Mouse (Mus musculus): ENCODE measurements around the gene Lrrc75b. TPM values are rescaled to one million over a fixed set of nuclear protein-coding genes. Genes with fewer than 3 reads are reported as not detected.
A peak's percentile ranks its signal among the peaks of the same experiment; 100 is the strongest.
"Not testable (repeated sequence)": the region's sequence is repeated elsewhere in the genome, so short reads cannot be mapped to it uniquely, and the experiment has no call there.

Lrrc75b gene
- polyA plus RNA-seq, 1 experiment from 2014 or later: 14.6 TPM

- no peaks in the 10 kb centered on the region for H3K36me3 ChIP-seq
- no peak for ATAC-seq (ENCODE audit: low FRiP score)
- H3K27ac ChIP-seq: no peak overlapping the region
- H3K9me3 ChIP-seq (replicated peaks): no peaks in the 10 kb centered on the region
- H3K4me3 ChIP-seq: no peak overlapping the region
- 91% methylated on average over 4 of the region's 4 CpGs for WGBS
- H3K4me1 ChIP-seq: peaks cover 11% of the 10 kb centered on the region
- H3K27me3 ChIP-seq: peaks cover 17% of the 10 kb centered on the region
- H3K9ac ChIP-seq: no peak overlapping the region
- H3K4me2 ChIP-seq (replicated peaks): no peak overlapping the region
These were observed 27.7 kb upstream of the Lrrc75b start for GRCm38 (mm10) chr10:75587781-75588180.

GRCm38 (mm10) chr10:75586553-75586879 lies 26.4 kb upstream of the Lrrc75b start:
- Histone ChIP-seq H3K27me3 (peaks cover 17% of the 10 kb centered on the region), H3K27ac (no peak overlapping the region), H3K4me1 (peaks cover 11% of the 10 kb centered on the region), H3K4me3 (no peak overlapping the region), H3K36me3 (no peaks in the 10 kb centered on the region), H3K4me2 (replicated peaks) (peak overlapping the region; percentile 37; the same call in 1 of the 2 replicates), H3K9ac (no peak overlapping the region), H3K9me3 (replicated peaks) (no peaks in the 10 kb centered on the region)
- peak; percentile 47 for ATAC-seq (ENCODE audit: low FRiP score)
- WGBS: 94% methylated on average over 1 of the region's 1 CpGs

DNA sequence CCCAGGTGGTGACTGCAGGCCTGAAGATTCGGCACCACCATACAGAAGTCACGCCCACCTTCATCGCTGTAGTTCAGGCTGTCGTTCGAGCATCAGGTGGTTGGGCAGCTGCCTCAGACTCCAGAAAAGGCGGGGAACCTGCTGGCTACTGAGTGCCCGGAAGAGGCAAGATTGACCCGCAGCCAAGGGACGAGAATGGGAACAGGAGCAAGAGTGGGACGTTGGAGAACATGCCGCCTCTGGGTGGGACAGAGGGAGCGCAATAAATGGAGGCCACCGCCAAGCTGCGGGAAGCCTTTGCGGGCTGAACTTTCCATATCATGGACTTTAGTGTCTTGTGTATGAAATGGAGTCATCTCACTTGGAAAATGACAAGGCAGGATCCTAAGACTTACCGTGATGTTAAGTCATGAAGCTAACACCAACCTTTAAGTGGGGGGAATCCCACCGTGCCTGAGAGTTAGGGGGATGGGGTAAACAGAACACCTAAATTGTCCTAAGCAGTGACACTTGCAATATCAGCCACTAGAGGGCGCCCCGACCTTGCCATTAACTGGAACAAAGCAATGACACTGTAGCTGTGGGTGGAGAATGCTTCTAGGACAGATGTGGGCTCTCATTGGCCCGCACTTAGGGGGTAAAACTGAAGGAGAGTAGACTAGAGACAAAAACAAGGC lies 25.9 kb upstream of the Lrrc75b start:
- peak overlapping the region; percentile 37 for H3K4me2 ChIP-seq (replicated peaks)
- no peak overlapping the region for H3K27ac ChIP-seq
- H3K27me3 ChIP-seq: peaks cover 17% of the 10 kb centered on the region
- 20% methylated on average over 20 of the region's 20 CpGs for WGBS
- ATAC-seq (ENCODE audit: low FRiP score): peak; percentile 71
- H3K4me3 ChIP-seq: no peak overlapping the region
- H3K4me1 ChIP-seq: peaks cover 11% of the 10 kb centered on the region
- H3K36me3 ChIP-seq: no peaks in the 10 kb centered on the region
- no peak overlapping the region for H3K9ac ChIP-seq
- H3K9me3 ChIP-seq (replicated peaks): no peaks in the 10 kb centered on the region

DNA sequence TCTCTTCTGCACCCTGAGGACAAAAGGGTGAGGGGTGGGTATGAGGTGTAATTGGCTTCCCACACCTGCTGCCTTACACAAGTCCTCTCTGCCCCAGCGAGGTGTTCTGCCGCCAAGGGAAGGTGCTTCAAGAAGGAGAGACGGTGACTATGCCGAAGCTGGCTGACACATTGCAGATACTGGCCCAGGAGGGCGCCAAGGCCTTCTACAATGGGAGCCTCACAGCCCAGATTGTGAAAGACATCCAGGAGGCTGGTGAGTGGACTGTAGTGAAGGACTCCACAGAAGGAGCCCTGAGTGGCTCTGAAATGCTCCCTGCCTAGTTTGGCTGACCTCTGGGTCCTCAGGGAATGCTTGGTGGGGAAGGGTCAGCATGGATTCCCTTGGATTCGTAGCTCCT lies 19.0 kb upstream of the Lrrc75b start:
- no peak for ATAC-seq (ENCODE audit: low FRiP score)
- H3K9me3 ChIP-seq (replicated peaks): no peaks in the 10 kb centered on the region
- no peak overlapping the region for H3K4me3 ChIP-seq
- H3K4me2 ChIP-seq (replicated peaks): no peak overlapping the region
- H3K27me3 ChIP-seq: no peaks in the 10 kb centered on the region
- no peak overlapping the region for H3K27ac ChIP-seq
- 90% methylated on average over 6 of the region's 6 CpGs for WGBS
- H3K36me3 ChIP-seq: no peaks in the 10 kb centered on the region
- H3K4me1 ChIP-seq: no peaks in the 10 kb centered on the region
- no peak overlapping the region for H3K9ac ChIP-seq

GRCm38 (mm10) chr10:75573965-75574364 lies 13.8 kb upstream of the Lrrc75b start:
- Histone ChIP-seq H3K4me3 (no peak overlapping the region), H3K36me3 (no peaks in the 10 kb centered on the region), H3K9ac (no peak overlapping the region), H3K4me2 (replicated peaks) (no peak overlapping the region), H3K27ac (no peak overlapping the region), H3K4me1 (peaks cover 5% of the 10 kb centered on the region; the same call in 1 of the 2 replicates), H3K9me3 (replicated peaks) (no peaks in the 10 kb centered on the region), H3K27me3 (no peaks in the 10 kb centered on the region)
- no peak for ATAC-seq (ENCODE audit: low FRiP score)
- 87% methylated on average over 9 of the region's 9 CpGs for WGBS

GRCm38 (mm10) chr10:75573181-75573580 lies 13.1 kb upstream of the Lrrc75b start:
- no peak overlapping the region for H3K9ac ChIP-seq
- no peak overlapping the region for H3K4me3 ChIP-seq
- H3K27me3 ChIP-seq: no peaks in the 10 kb centered on the region
- H3K27ac ChIP-seq: no peak overlapping the region
- peaks cover 5% of the 10 kb centered on the region; the same call in 1 of the 2 replicates for H3K4me1 ChIP-seq
- no peak for ATAC-seq (ENCODE audit: low FRiP score)
- H3K36me3 ChIP-seq: no peaks in the 10 kb centered on the region
- no peaks in the 10 kb centered on the region for H3K9me3 ChIP-seq (replicated peaks)
- H3K4me2 ChIP-seq (replicated peaks): no peak overlapping the region
- 55% methylated on average over 10 of the region's 10 CpGs for WGBS

- no peak overlapping the region for H3K9ac ChIP-seq
- H3K27ac ChIP-seq: no peak overlapping the region
- H3K9me3 ChIP-seq (replicated peaks): no peaks in the 10 kb centered on the region
- no peaks in the 10 kb centered on the region for H3K36me3 ChIP-seq
- WGBS: 39% methylated on average over 9 of the region's 9 CpGs
- H3K27me3 ChIP-seq: no peaks in the 10 kb centered on the region
- no peak overlapping the region for H3K4me2 ChIP-seq (replicated peaks)
- ATAC-seq (ENCODE audit: low FRiP score): no peak
- H3K4me1 ChIP-seq: peaks cover 5% of the 10 kb centered on the region; the same call in 1 of the 2 replicates
- no peak overlapping the region for H3K4me3 ChIP-seq
These were observed 11.8 kb upstream of the Lrrc75b start for GRCm38 (mm10) chr10:75571937-75572336.

DNA sequence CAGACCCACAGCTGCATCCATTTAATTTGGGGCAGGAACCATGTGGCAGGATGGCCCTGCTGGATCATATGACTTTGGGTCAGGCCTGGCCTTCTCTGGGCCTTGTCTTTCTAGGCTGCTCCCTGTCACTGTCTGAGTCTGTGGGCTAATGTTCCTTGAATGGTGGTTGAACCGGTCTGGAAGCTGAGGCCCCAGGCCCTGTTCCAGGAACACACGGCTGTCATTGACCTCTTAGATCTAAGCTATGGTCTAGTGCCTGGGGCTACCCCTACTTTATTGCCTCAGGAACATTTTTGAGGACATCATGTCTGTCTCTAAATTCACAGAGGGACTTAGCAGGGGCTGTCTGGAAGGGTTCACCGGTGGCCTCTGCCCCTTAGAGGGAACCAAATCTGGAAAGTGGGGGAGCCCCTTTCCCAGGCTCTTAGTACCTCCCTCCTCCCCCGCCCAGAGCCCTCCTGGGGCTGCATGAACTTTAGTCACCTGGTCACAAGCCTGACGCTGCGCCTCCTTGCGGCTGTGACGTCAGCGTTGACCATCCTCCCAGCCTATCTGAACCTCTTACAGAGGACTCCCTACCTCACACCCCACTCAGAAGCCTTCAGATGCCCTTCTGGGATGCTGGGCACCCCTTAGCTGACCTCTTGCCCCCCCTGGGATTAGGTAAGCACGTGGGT lies 11.0 kb upstream of the Lrrc75b start:
- H3K27ac ChIP-seq: no peak overlapping the region
- no peaks in the 10 kb centered on the region for H3K9me3 ChIP-seq (replicated peaks)
- ATAC-seq (ENCODE audit: low FRiP score): no peak
- WGBS: 27% methylated on average over 10 of the region's 10 CpGs
- peaks cover 5% of the 10 kb centered on the region; the same call in 1 of the 2 replicates for H3K4me1 ChIP-seq
- no peaks in the 10 kb centered on the region for H3K36me3 ChIP-seq
- H3K27me3 ChIP-seq: no peaks in the 10 kb centered on the region
- H3K4me3 ChIP-seq: no peak overlapping the region
- no peak overlapping the region for H3K4me2 ChIP-seq (replicated peaks)
- H3K9ac ChIP-seq: no peak overlapping the region

DNA sequence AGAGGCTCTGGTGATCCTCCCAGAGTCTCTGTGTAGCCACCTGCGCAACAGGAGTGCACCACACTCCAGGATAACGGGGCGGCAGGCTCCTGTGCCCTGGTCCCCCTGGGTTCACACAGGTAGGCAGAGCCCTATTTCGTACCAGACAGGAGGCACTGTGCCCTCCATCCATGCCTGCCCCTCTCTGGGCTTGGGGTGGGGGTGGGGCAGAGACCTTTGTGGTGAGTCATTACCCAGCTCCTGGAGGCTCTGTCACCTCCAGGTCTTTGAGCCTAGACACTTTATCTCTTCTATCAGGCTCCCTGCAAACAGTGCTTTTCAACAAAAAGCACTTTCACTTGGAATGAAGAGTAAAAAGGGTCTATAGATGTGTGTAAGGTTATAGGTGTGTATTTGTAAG lies 8.7 kb upstream of the Lrrc75b start:
- Histone ChIP-seq H3K4me2 (replicated peaks) (no peak overlapping the region), H3K9ac (no peak overlapping the region), H3K4me3 (no peak overlapping the region), H3K27ac (no peak overlapping the region), H3K4me1 (peaks cover 5% of the 10 kb centered on the region; the same call in 1 of the 2 replicates), H3K36me3 (no peaks in the 10 kb centered on the region), H3K9me3 (replicated peaks) (no peaks in the 10 kb centered on the region), H3K27me3 (peaks cover 2% of the 10 kb centered on the region)
- no peak for ATAC-seq (ENCODE audit: low FRiP score)
- WGBS: 13% methylated on average over 4 of the region's 4 CpGs

DNA sequence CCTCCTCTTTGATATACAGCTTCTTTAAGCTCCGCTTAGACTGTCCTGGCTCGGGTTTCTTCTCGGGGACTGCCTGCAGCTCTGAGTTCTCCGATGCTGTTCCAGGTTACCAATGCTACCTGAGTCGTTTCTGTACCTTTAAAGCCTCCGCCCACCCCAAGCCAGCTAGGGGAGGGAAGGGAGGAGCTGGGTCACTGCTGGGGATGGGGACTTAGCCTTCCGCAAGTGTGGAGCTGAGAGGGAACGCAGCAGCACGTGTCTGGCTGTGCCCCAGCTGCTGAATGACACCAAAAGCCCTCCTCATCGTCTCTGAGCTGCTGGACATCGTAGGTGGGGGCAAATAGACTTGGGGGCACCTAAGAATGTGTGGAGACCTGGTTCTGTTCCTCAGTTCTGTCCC lies 8.3 kb upstream of the Lrrc75b start:
- Histone ChIP-seq H3K9me3 (replicated peaks) (no peaks in the 10 kb centered on the region), H3K4me3 (no peak overlapping the region), H3K4me1 (peaks cover 5% of the 10 kb centered on the region; the same call in 1 of the 2 replicates), H3K36me3 (no peaks in the 10 kb centered on the region), H3K27me3 (peaks cover 2% of the 10 kb centered on the region), H3K9ac (no peak overlapping the region), H3K4me2 (replicated peaks) (no peak overlapping the region), H3K27ac (no peak overlapping the region)
- no peak for ATAC-seq (ENCODE audit: low FRiP score)
- WGBS: 4% methylated on average over 11 of the region's 11 CpGs

DNA sequence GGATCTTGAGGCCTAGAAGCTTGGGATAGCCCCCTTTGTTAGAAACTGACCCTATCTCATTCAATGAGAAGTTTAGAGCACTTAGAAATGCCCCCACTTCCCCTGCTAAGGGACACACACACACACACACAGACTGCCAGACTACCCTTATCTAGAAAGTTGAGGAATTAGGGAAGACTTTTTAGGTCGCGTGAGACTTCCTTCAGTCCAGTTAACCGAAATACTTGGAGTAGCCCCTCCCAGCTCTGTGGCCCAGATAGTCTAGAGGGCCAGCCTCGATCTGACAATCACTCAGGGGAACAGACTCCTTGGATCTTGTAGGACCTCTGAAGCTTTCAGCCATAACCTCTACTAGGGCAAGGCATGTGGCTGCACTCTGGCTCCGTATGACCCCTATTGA lies 7.9 kb upstream of the Lrrc75b start:
- H3K9me3 ChIP-seq (replicated peaks): no peaks in the 10 kb centered on the region
- H3K27me3 ChIP-seq: peaks cover 2% of the 10 kb centered on the region
- no peak overlapping the region for H3K4me2 ChIP-seq (replicated peaks)
- no peak for ATAC-seq (ENCODE audit: low FRiP score)
- H3K4me1 ChIP-seq: peaks cover 5% of the 10 kb centered on the region; the same call in 1 of the 2 replicates
- H3K9ac ChIP-seq: no peak overlapping the region
- WGBS: 41% methylated on average over 5 of the region's 5 CpGs
- H3K27ac ChIP-seq: no peak overlapping the region
- H3K36me3 ChIP-seq: no peaks in the 10 kb centered on the region
- no peak overlapping the region for H3K4me3 ChIP-seq

GRCm38 (mm10) chr10:75566765-75567164 lies 6.6 kb upstream of the Lrrc75b start:
- not testable (repeated sequence) for H3K9me3 ChIP-seq (replicated peaks); H3K9ac ChIP-seq; H3K27ac ChIP-seq; H3K4me3 ChIP-seq; H3K36me3 ChIP-seq; H3K27me3 ChIP-seq; H3K4me2 ChIP-seq (replicated peaks); H3K4me1 ChIP-seq; ATAC-seq (ENCODE audit: low FRiP score)
- WGBS: 91% methylated on average over 2 of the region's 2 CpGs

DNA sequence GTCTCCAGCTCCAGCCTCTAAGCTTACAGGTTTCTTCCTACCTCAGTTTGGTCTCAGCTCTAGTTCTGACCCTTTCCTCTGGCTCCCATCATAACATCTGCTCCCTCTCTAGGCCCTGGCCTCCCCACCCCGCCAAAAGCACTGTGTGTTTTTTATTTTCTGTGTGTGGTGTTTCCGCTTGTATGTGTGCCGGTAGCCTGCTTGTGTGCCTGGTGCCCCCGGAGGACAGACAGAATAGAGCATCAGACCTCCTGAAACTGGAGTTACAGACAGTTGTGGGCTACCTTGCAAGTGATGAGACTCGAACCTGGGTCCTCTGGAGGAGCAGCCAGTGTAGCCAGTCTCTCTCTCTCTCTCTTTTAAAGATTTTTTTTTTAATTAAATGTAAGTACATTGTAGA lies 6.2 kb upstream of the Lrrc75b start:
- Histone ChIP-seq H3K27ac (no peak overlapping the region), H3K4me1 (0 out of 2 replicates have a peak, but pooled peaks cover under 1% of the 10 kb centered on the region), H3K4me2 (replicated peaks) (no peak overlapping the region), H3K9ac (no peak overlapping the region), H3K9me3 (replicated peaks) (no peaks in the 10 kb centered on the region), H3K27me3 (peaks cover 9% of the 10 kb centered on the region), H3K4me3 (no peak overlapping the region), H3K36me3 (no peaks in the 10 kb centered on the region)
- no peak for ATAC-seq (ENCODE audit: low FRiP score)
- WGBS: 84% methylated on average over 5 of the region's 5 CpGs

All from hindbrain, embryonic 12.5 days (tissue).